In the genomic region with DNA sequence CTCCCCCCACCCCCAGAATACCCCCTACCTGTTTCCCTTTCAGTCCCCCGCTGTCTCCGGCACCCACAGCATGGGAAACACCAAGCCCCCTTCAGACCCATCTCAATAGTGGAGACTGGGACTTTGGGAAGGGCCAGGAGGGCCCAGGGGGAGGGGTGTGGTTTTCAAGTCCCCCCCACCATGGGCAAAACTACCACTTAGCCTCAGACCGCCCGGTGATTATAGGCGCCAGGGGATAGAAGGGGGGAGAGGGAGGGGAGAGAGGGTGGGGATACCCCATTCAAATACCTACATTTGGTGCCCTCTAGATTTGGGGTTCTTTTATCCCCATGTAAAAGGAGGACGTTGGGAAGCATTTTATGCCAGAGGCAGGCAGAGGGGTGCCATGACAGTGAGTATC, we compare ENCODE assay signal across 19 mouse cellular contexts. TPM values are rescaled to one million over a fixed set of nuclear protein-coding genes. Genes with fewer than 3 reads are reported as not detected.
"Had no signal": no experiment of that assay in that cellular context is flagged by ENCODE, and none has a peak within 500 bp of the region (broad histone marks: within the 10 kb centered on the region; RNA-seq: fewer than 3 reads in every experiment).

Gm40193 (minus strand) TSS at position 101 of the 400 bp plus-strand sequence.

- H3K4me2 ChIP-seq: embryonic facial prominence, embryonic 12.5 days; embryonic facial prominence, embryonic 13.5 days; embryonic facial prominence, embryonic 15.5 days; forebrain, embryonic 12.5 days; forebrain, embryonic 13.5 days; forebrain, embryonic 15.5 days had no signal

- H3K27me3 ChIP-seq: embryonic facial prominence, embryonic 12.5 days; embryonic facial prominence, embryonic 13.5 days; embryonic facial prominence, embryonic 15.5 days; forebrain, embryonic 15.5 days had no signal

- H3K27ac ChIP-seq: embryonic facial prominence, embryonic 10.5 days; embryonic facial prominence, embryonic 12.5 days; embryonic facial prominence, embryonic 13.5 days; embryonic facial prominence, embryonic 15.5 days; forebrain, embryonic 10.5 days; forebrain, embryonic 12.5 days; forebrain, embryonic 13.5 days; forebrain, embryonic 15.5 days; gastrocnemius, adult 2 months; heart, adult 2 months had no signal

- H3K9me3 ChIP-seq: embryonic facial prominence, embryonic 10.5 days; embryonic facial prominence, embryonic 12.5 days; embryonic facial prominence, embryonic 13.5 days; embryonic facial prominence, embryonic 15.5 days; forebrain, embryonic 10.5 days; forebrain, embryonic 12.5 days; forebrain, embryonic 13.5 days; forebrain, embryonic 15.5 days had no signal

- H3K4me3 ChIP-seq: embryonic facial prominence, embryonic 10.5 days; embryonic facial prominence, embryonic 12.5 days; embryonic facial prominence, embryonic 13.5 days; embryonic facial prominence, embryonic 15.5 days; erythroblast, embryonic 14.5 days; forebrain, embryonic 10.5 days; forebrain, embryonic 12.5 days; forebrain, embryonic 13.5 days; forebrain, embryonic 15.5 days; gastrocnemius, adult 2 months; heart, adult 2 months had no signal

- H3K4me1 ChIP-seq: embryonic facial prominence, embryonic 12.5 days; embryonic facial prominence, embryonic 13.5 days; embryonic facial prominence, embryonic 15.5 days; forebrain, embryonic 10.5 days; forebrain, embryonic 12.5 days; forebrain, embryonic 13.5 days; forebrain, embryonic 15.5 days had no signal

- ATAC-seq: forebrain, embryonic 13.5 days; forebrain, embryonic 14.5 days; forebrain, embryonic 15.5 days; forebrain, embryonic 16.5 days; forebrain, postnatal 0 days had no signal

- H3K9ac ChIP-seq: embryonic facial prominence, embryonic 12.5 days; embryonic facial prominence, embryonic 13.5 days; embryonic facial prominence, embryonic 15.5 days; forebrain, embryonic 12.5 days; forebrain, embryonic 13.5 days; forebrain, embryonic 15.5 days; forebrain, postnatal 0 days had no signal

RNA-seq across cellular contexts. Expression of gene Gm40193, which starts in this region (rescaled TPM):
- polyA plus RNA-seq: cortical plate, adult 2 months; embryonic facial prominence, embryonic 10.5 days; embryonic facial prominence, embryonic 11.5 days; embryonic facial prominence, embryonic 12.5 days; embryonic facial prominence, embryonic 13.5 days; erythroblast, embryonic 14.5 days; forebrain, embryonic 10.5 days; forebrain, embryonic 11.5 days; forebrain, embryonic 12.5 days; forebrain, embryonic 13.5 days; forebrain, embryonic 14.5 days; forebrain, embryonic 15.5 days; forebrain, embryonic 16.5 days; forebrain, postnatal 0 days; frontal cortex, adult 2 months; gonadal fat pad, adult 2 months; heart, adult 2 months had no signal
